Mouse (Mus musculus) stomach, embryonic 15.5 days (tissue): ENCODE measurements around the gene Tectb. TPM values are rescaled to one million over a fixed set of nuclear protein-coding genes. Genes with fewer than 3 reads are reported as not detected.
"Not testable (repeated sequence)": the region's sequence is repeated elsewhere in the genome, so short reads cannot be mapped to it uniquely, and the experiment has no call there.

Experiments
- ATAC-seq: fragments of 200-750 bp; cut with Nextera tagmentation; 2 replicates; pipeline ENCODE4 v1.8.0; 2017; ENCODE audit warnings: low read depth, moderate number of reproducible peaks, moderate TSS enrichment; ENCODE audit not compliant: insufficient read depth, low FRiP score
- H3K27ac ChIP-seq: fragments of 300-500 bp; sonication (generic); 2 replicates; pipeline ENCODE4 v1.5.1; 2015; ENCODE audit warnings: mild to moderate bottlenecking, inconsistent platforms
- H3K27me3 ChIP-seq: fragments of 300-500 bp; sonication (generic); replicated peaks from 2 replicates; pipeline ENCODE4 v1.6.1; 2015; ENCODE audit warnings: inconsistent platforms
- H3K36me3 ChIP-seq: fragments of 300-500 bp; sonication (generic); 2 replicates; pipeline ENCODE4 v1.6.1; 2015; ENCODE audit warnings: inconsistent platforms
- H3K4me1 ChIP-seq: fragments of 300-500 bp; sonication (generic); 2 replicates; pipeline ENCODE4 v1.6.1; 2015; ENCODE audit warnings: inconsistent platforms
- H3K4me2 ChIP-seq: fragments of 300-500 bp; sonication (generic); 2 replicates; pipeline ENCODE4 v1.6.1; 2015; ENCODE audit warnings: mild to moderate bottlenecking, inconsistent platforms
- H3K4me3 ChIP-seq: fragments of 300-500 bp; sonication (generic); replicated peaks from 2 replicates; pipeline ENCODE4 v1.5.1; 2015; ENCODE audit warnings: inconsistent platforms
- H3K9ac ChIP-seq: fragments of 300-500 bp; sonication (generic); 2 replicates; pipeline ENCODE4 v1.6.1; 2015; ENCODE audit warnings: inconsistent platforms
- H3K9me3 ChIP-seq: fragments of 300-500 bp; sonication (generic); 2 replicates; pipeline ENCODE4 v1.6.1; 2016; ENCODE audit warnings: inconsistent platforms
- WGBS: fragments of 180-500 bp; shearing (Covaris S2); methylation state at CpG from one replicate; pipeline ENCODE4 v1.1.7; 2015; 5-methylcytosine and 5-hydroxymethylcytosine counted together
- polyA plus RNA-seq: library from polyadenylated mRNA; unstranded; fragments of >200 nt; fragmentation: Nextera tagmentation; extraction: Ambion mirVana; gene quantifications from 2 replicates; pipeline ENCODE4 v1.2.1, GENCODE M21; 2015

The Tectb gene
- polyA plus RNA-seq, 1 experiment from 2014 or later: not detected

DNA sequence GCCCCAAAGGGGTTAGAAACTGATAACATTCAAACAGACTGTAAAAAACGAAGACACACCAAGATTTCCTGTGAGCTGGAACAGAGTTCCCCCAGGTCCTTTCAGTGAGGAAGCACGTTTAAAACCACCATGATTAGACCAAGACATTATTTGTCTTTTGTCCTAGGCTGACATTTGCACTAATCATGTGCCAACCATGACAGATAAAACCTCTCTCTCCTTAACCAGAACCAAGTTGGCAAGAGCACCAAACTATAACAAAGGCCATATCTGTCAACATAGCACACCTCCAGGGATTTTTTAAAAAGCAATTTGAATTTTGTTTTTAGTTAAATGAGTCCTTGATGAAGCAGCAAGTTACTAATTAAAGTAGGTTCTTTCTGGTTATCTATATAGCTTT, 12.8 kb upstream of the Tectb start:
- H3K36me3 ChIP-seq: no peaks in the 10 kb centered on the region
- H3K27ac ChIP-seq: no peak overlapping the region
- H3K4me2 ChIP-seq: no peak overlapping the region
- no peak overlapping the region for H3K4me3 ChIP-seq
- H3K27me3 ChIP-seq: no peaks in the 10 kb centered on the region
- 47% methylated on average over 2 of the region's 2 CpGs for WGBS
- ATAC-seq: no peak
- H3K9me3 ChIP-seq: no peaks in the 10 kb centered on the region
- no peaks in the 10 kb centered on the region for H3K4me1 ChIP-seq
- no peak overlapping the region for H3K9ac ChIP-seq

DNA sequence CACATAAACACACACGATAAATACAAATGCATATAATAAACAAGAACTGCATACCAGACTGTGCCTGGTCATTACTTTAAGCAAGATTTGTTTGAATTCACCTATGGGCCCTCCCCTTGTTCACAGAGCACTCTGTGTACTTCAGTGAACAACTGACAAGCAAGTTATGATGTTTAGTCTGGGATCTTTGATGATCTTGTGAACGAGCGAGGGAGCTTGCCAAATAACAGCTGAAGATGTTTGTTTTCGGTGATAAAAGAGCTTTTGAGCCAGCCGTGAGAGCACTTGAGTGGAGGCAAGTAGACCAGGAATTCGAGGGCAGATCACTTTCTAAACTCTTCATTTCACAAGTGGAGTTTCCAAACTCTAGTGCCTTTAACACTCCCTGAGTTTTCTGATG, 12.2 kb upstream of the Tectb start:
- no peak overlapping the region for H3K9ac ChIP-seq
- no peak overlapping the region for H3K4me3 ChIP-seq
- no peaks in the 10 kb centered on the region for H3K9me3 ChIP-seq
- H3K4me1 ChIP-seq: no peaks in the 10 kb centered on the region
- H3K27ac ChIP-seq: no peak overlapping the region
- 36% methylated on average over 6 of the region's 6 CpGs for WGBS
- ATAC-seq: no peak
- H3K4me2 ChIP-seq: no peak overlapping the region
- H3K36me3 ChIP-seq: no peaks in the 10 kb centered on the region
- H3K27me3 ChIP-seq: no peaks in the 10 kb centered on the region

DNA sequence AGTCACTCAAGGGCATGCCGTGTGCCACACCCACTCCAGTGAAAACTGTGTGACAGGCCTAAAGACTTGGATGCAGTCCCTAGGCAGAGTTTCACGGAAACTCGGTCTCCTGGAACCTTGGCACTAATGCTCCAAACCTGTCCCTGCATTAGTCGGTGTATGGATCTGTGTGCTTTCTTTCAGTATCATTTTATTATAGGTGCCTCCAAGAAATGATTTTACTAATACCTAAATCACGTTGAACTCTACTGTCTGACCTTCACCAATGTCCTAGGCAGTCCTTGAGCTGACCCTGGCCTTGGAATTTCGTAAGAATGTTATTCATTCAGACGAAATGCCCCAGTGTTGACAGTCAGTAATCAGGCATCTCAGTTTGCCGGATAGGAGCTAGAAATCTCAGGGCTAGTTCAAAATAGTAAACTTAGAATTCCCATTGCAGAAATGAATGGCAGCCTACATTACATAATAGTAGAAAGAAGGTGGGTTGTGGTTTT, 11.2 kb upstream of the Tectb start:
- H3K27ac ChIP-seq, H3K27me3 ChIP-seq, ATAC-seq, H3K9ac ChIP-seq, H3K36me3 ChIP-seq, H3K4me3 ChIP-seq, H3K4me2 ChIP-seq, H3K4me1 ChIP-seq, H3K9me3 ChIP-seq: not testable (repeated sequence)
- WGBS: 88% methylated on average over 8 of the region's 8 CpGs

DNA sequence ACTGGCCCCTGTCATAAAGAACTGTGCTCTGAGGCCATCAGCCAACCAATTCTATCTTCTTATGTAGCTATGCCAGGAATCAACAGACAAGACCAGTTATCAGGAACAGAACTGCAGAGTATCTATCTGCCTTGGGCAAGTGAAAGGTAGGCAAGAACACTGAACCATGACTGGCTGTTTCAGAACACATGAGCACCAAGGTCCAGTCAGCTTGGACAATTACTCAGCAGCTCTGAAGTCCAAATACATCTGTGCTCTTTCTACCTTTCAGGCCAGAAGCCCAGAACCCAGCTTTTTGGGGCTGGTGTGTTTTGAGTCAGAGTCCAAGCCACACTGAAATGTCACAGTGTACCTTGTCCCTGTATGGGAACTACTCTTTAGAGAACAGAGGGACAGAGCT, 10.1 kb upstream of the Tectb start:
- no peak for ATAC-seq
- no peaks in the 10 kb centered on the region for H3K36me3 ChIP-seq

DNA sequence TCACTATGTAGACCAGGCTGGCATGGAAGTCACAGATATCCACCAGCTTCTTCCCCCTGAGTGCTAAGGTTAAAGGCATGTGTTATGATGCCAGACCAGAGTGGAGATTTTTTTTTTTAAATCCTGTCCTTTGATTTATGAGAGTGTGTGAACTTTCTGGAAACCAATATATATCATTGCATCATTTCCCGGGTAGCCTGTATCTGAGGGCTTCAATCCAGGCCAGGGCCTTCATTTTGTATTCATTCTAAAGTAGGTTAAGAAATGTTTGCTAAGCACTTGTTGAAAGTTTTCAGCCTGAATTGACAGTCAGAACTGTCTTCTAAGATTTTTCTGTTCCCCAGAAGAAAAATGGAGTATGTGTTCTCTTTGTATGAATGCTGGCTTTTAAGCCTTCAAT, 8.9 kb upstream of the Tectb start:
- no peaks in the 10 kb centered on the region for H3K9me3 ChIP-seq
- 48% methylated on average over 1 of the region's 1 CpGs for WGBS

More for the DNA sequence above, 10.1 kb upstream of the Tectb start:
- H3K4me1 ChIP-seq: no peaks in the 10 kb centered on the region
- no peak overlapping the region for H3K27ac ChIP-seq
- no peak overlapping the region for H3K4me3 ChIP-seq
- no peak overlapping the region for H3K9ac ChIP-seq
- no peak overlapping the region for H3K4me2 ChIP-seq
- no peaks in the 10 kb centered on the region for H3K27me3 ChIP-seq
- H3K9me3 ChIP-seq: no peaks in the 10 kb centered on the region

DNA sequence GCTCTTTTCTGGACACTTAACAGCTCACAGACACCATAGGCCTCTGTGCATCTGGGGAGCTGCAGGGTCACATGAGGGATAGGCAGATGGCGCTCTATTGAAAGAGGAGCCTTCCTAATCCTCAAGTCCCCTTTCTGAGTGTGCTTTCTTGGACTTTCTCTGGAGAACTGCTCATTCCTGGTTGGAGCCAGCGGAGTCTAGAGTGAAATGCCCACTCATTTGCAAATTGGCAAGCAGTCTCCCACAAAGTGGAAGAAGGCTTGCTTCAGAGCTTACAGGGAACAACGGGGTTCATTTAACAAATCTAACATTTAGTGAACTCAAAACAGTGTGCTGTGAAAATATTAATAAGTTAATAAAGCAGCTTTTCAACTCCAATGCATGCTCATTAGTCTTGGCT, 3.4 kb upstream of the Tectb start:
- Histone ChIP-seq H3K36me3 (no peaks in the 10 kb centered on the region), H3K4me1 (no peaks in the 10 kb centered on the region), H3K27ac (no peak overlapping the region), H3K9me3 (no peaks in the 10 kb centered on the region), H3K4me3 (no peak overlapping the region), H3K9ac (no peak overlapping the region), H3K4me2 (no peak overlapping the region), H3K27me3 (no peaks in the 10 kb centered on the region)
- no peak for ATAC-seq
- 86% methylated on average over 3 of the region's 3 CpGs for WGBS

More for the DNA sequence above, 8.9 kb upstream of the Tectb start:
- Histone ChIP-seq H3K27me3 (no peaks in the 10 kb centered on the region), H3K4me1 (no peaks in the 10 kb centered on the region), H3K27ac (no peak overlapping the region), H3K36me3 (no peaks in the 10 kb centered on the region), H3K4me2 (no peak overlapping the region), H3K9ac (no peak overlapping the region), H3K4me3 (no peak overlapping the region)
- ATAC-seq: no peak

DNA sequence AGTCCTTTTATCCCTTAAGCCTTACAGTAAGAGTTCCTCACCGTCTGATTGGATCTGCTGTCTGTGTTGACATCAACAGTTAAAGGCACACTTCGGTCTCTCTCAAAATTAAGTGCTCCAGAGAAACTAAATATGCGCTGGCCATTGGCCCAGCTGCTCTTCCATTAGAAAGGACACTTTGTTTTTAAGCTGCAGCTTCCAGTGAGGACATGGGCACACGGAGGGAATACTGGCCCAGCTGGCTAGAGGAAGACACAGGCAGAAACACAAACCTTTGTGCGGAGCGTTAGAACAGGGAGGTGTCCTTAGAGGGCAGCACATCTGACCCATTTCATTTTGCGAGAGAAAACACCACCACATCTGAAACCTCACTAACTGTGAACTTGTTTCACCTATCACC, 3.9 kb downstream of the Tectb start:
- Histone ChIP-seq H3K27ac (no peak overlapping the region), H3K4me2 (no peak overlapping the region), H3K4me1 (no peaks in the 10 kb centered on the region), H3K9ac (no peak overlapping the region), H3K27me3 (no peaks in the 10 kb centered on the region), H3K9me3 (no peaks in the 10 kb centered on the region), H3K36me3 (no peaks in the 10 kb centered on the region), H3K4me3 (no peak overlapping the region)
- no peak for ATAC-seq
- WGBS: 58% methylated on average over 7 of the region's 7 CpGs

DNA sequence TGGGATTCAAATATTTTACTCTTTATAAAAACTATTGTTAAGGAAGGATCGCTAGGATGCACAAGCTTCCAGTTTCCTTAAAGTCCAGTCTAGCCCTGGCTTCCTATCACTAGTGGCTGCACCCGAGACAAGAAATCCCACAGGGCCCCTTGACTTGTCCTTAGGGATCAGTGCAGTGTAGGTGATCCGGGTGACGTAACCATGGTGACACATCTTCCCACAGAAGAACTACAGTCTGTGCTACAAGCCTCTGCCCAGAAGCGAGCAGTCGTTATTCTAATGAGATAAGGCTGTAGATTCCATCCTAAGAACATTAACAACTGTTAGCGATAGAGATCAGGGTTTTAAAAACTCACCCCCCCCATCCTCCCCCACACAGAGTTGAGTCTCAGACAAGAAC, 4.5 kb downstream of the Tectb start:
- H3K27ac ChIP-seq: no peak overlapping the region
- H3K27me3 ChIP-seq: no peaks in the 10 kb centered on the region
- H3K36me3 ChIP-seq: no peaks in the 10 kb centered on the region
- no peak overlapping the region for H3K9ac ChIP-seq
- H3K9me3 ChIP-seq: no peaks in the 10 kb centered on the region
- H3K4me3 ChIP-seq: no peak overlapping the region
- no peak for ATAC-seq
- no peak overlapping the region for H3K4me2 ChIP-seq
- H3K4me1 ChIP-seq: no peaks in the 10 kb centered on the region
- 78% methylated on average over 7 of the region's 7 CpGs for WGBS

DNA sequence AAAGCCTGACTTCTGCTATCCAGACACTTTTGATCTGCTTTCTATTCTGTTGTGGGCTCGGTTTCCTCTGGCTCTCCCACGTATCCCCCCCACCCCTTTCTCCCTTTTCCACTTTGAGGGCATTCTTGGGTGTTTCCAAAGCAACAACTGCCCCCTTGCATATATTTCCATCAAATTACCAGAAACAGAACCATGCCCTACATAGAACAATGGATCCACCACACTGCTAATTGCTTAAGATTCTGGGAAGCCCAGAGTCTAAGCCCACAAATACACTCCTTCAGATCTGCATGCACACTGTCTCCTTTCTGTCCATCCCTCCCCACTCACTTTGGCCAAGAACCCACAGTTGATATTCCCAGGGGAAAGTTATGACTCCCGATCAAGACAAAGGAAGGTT, 5.1 kb downstream of the Tectb start:
- H3K9me3 ChIP-seq: no peaks in the 10 kb centered on the region
- H3K4me2 ChIP-seq: no peak overlapping the region
- no peak overlapping the region for H3K4me3 ChIP-seq
- no peak for ATAC-seq
- H3K27ac ChIP-seq: no peak overlapping the region
- whole genome bisulfite sequencing: 63% methylated on average over 3 of the region's 3 CpGs
- H3K4me1 ChIP-seq: no peaks in the 10 kb centered on the region
- H3K36me3 ChIP-seq: no peaks in the 10 kb centered on the region
- H3K27me3 ChIP-seq: no peaks in the 10 kb centered on the region
- H3K9ac ChIP-seq: no peak overlapping the region

DNA sequence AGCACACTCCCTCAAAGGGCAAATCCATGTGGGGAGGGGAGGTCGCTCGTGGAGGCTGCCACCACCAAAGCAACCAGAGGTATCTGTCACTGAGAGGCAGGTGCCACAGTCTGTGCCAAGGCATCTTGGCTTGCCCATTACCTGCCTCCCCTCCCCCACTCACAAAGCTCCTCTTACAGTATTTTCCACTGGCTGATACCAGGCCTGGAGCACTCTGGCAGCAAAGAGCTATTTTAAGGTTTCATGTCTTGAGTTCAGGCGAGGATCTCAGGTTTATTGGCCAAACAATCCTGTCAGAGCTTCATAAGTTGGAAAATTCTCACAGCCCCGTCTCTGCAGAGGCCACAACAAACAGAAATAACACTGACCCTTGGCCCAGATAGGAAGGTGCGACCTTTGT, 9.5 kb downstream of the Tectb start:
- Histone ChIP-seq H3K27me3 (no peaks in the 10 kb centered on the region), H3K27ac (no peak overlapping the region), H3K4me1 (peaks cover 12% of the 10 kb centered on the region), H3K36me3 (no peaks in the 10 kb centered on the region), H3K4me2 (no peak overlapping the region), H3K9ac (no peak overlapping the region), H3K4me3 (no peak overlapping the region), H3K9me3 (no peaks in the 10 kb centered on the region)
- WGBS: 80% methylated on average over 5 of the region's 5 CpGs
- ATAC-seq: no peak

DNA sequence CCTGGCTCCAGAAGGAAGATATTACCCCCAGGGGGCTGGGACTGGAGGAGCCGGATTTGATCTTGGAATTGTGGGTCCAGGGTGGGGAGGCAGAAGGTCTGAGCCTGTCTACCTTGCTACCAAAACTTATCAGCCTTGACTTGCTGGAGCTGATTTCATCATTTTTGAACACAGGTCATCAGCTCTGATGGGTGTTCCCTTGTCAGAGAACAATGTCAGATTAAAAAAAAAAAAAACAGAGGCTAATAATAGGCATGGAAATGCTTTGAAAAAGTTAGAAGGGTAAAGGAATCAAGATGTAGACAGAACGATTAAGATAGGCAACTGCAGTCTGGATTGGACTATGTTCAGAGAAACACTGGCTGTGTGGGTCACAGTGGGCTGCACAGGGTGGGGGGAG, 11.1 kb downstream of the Tectb start:
- no peak for ATAC-seq
- no peak overlapping the region for H3K9ac ChIP-seq
- H3K4me3 ChIP-seq: no peak overlapping the region
- no peaks in the 10 kb centered on the region for H3K36me3 ChIP-seq
- H3K9me3 ChIP-seq: no peaks in the 10 kb centered on the region
- H3K27ac ChIP-seq: peak overlapping the region; percentile 75
- no peak overlapping the region for H3K4me2 ChIP-seq
- 59% methylated on average over 2 of the region's 2 CpGs for WGBS
- H3K4me1 ChIP-seq: peaks cover 12% of the 10 kb centered on the region
- no peaks in the 10 kb centered on the region for H3K27me3 ChIP-seq

DNA sequence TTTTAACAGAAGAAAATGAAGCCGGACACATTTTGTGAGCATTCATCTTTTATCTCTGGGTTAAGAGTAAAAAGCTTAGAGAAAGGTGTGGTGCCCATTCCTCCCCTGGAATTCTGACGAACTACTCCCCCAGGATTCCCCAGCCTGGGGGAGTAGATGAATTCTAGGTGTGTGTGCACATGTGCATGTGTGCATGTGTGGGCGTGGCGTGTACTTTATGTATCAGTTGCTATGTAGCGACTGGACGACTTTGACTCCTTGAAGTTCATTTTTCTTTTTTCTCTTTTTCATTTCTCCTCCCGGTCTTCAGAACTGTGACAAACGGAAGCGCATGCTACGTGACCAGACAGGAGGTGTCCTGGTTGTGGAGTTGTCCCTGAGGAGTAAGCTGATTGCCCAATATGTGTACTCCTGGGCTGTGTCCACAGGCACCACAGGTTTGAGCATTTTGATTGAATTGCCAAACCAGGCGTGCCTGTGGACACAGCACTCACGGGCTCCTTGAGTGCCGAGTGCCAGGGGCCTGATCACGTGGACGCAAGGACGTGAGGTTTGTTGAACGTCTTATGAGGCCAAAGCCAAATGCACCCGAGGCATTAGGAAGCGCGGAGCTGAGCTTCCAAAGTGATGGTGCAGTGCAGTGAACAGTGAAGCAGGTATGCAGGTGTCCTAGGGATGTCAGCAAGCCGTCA, 11.9 kb downstream of the Tectb start:
- no peaks in the 10 kb centered on the region for H3K9me3 ChIP-seq
- H3K9ac ChIP-seq: no peak overlapping the region
- 67% methylated on average over 21 of the region's 21 CpGs for WGBS
- ATAC-seq: peak; percentile 68
- H3K4me3 ChIP-seq: no peak overlapping the region
- H3K27me3 ChIP-seq: no peaks in the 10 kb centered on the region
- peak overlapping the region; percentile 75 for H3K27ac ChIP-seq
- H3K4me1 ChIP-seq: peaks cover 12% of the 10 kb centered on the region
- H3K4me2 ChIP-seq: peak overlapping the region; percentile 10; the same call in 1 of the 2 replicates
- H3K36me3 ChIP-seq: no peaks in the 10 kb centered on the region
